Mouse (Mus musculus) cerebellum, postnatal 4 days (tissue): ENCODE data around the gene Slc25a31.

ENCODE experiments used
- DNase-seq, 2 experiments: peaks; one replicate each; pipeline ENCODE4 v3.0.0; 2022; ENCODE audit warnings: low spot score in 2 of 2, mixed read lengths in 1 of 2

The Slc25a31 gene

DNA sequence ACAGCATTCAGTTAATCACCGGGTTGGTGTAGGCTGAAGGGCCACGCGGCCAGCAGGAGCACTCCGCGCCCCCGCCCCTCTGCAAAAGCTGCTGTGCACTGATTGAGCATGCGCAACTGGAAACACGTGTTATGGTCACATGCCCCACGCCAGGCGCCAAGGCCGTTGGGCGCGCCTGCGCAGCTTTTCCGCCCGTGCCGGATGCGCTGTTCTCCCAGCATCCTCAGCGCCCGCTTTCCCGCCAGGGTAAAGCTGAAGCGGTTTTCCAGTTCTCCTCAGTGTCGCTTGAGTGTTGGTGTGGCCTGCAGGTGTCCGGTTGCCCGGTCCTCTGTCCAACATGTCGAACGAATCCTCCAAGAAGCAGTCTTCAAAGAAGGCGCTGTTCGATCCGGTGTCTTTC is at the start of gene Slc25a31:
Gene Slc25a31 (plus strand): TSS at position 201 of the 400 bp plus-strand sequence.
- no peak for DNase-seq

DNA sequence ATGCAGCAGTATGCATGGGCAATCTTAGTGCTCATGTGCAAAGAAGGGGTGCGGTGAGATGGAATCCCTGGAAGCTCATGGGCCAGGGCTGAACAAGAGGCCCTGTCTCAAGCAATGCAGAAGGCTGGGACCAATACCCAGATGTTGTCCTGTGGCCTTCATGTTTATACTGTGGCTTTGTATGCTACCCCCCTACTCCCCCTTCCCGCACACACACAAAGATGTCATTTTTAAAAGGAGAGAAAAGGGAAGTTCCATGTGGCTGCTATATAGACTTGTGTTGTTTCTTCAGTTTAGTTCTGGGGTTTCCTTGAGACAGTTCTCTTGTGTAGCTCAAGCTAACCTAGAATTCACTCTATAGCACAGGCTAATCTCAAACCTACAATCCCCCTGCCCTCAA is 48.4 kb upstream of the Slc25a31 start:
- no peak for DNase-seq

DNA sequence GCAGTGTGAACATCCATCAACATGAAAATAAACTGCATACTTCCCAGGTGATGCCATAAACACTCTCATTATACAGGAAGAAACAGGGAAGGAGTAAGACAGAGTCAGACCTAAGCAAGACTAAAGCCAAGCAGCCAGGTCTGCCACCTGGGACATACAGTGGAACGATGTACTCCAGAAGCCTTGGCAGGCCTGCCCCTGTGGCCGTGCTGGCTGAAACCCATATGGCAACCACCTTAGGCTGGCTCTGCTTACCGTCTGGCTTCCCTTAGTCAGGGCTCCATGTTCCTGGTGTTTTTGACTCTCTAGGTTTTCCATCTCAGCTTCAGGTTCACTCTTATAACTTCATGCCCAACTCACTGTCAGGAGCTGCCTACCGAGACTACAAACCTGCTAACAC is 42.5 kb upstream of the Slc25a31 start:
- DNase-seq, result no peak

DNA sequence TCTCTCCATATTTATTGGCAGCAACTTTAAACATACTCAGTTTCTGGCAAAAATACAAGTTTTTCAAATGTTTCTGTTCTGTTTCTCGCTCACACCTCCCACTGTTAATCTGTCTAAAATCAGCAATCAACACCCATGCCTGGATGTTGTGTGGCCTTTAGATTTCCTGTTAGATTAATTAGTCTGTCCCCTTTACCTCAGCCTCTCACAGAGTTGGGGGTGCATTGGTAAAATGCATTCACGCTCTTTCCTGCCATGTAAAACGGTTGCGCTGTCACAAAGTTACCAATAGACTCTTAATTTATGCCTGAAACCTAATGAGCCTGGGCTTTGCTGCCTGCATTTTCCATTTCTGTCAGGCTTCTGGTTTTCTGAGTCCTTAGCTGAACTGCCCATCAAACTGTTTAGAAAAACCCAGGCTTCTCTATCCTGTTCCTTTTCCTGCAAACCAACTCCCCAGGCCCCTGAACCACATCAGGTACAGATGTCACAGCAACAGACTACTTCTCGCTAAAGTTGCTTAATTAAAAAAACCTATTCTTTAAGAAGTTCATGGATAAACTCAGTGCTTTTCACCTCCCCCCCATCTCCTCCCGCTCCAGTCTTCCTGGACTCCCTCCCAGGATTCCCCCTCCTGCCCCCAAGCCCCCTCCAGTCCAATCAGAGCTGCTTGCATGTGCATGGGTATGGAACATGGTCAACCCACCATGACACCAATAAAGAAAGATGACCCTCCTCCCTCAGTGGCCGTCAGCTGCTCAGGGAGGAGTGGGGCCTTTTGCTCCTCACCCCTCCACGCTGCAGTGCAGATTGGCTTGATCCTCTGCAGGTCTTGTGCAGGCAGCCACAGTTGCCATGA is 41.6 kb upstream of the Slc25a31 start:
- DNase-seq, result no peak

DNA sequence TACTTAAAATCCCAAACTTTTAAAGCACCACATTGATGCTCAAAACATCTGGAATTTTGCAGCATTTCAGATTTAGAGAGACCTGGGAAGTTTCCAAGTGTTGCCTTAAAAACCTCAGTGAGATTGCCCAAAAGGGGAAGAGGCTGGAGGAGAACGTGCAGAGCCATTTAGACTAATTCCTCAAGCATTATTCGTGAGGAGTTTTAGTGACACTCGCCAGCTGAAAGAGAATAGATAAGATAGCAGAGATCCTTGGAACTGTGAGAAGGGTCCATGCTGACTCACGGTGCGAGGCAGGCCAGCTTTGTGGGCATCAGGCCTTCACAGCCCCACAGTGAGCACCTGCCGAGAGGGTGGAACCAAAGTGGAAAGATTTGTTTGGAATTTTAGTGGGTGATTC is 39.8 kb upstream of the Slc25a31 start:
- no peak for DNase-seq

DNA sequence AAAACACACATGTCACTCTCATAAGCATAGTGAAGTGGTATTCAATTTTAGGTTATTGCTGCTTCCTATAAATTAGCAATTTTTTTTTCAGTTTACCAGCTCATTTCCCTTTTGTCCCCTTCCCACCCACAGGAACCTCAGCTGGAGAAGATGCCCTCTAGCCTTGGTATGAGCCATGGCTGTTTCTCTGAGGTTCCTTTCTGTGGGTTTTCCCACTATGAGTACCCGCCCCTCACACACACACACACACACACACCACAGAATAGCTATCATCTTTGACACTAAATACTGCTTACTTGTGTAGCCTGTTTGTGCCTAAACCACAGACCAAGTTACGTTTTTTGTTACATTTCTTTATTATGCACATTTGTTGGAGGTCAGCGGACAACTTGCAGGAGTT is 39.3 kb upstream of the Slc25a31 start:
- no peak for DNase-seq

DNA sequence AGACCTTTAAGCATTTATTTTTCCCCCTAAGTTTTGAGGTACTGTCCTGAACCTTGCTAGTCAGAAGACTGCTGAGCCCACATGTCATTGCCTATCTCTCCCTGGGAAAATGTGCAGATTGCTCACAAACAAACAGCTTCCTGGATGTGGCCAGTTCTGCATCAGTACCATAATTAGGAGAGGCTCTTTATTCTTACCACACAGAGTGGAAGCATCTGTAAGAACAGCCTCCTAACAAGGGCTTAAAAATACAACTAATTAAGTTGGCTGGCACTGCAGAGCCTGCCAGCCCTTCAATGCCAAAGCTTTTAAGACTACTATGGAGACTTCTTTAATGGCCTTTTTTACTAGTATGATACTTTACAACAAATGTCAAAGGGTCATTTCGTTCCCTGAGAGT is 35.1 kb upstream of the Slc25a31 start:
- DNase-seq, result no peak

DNA sequence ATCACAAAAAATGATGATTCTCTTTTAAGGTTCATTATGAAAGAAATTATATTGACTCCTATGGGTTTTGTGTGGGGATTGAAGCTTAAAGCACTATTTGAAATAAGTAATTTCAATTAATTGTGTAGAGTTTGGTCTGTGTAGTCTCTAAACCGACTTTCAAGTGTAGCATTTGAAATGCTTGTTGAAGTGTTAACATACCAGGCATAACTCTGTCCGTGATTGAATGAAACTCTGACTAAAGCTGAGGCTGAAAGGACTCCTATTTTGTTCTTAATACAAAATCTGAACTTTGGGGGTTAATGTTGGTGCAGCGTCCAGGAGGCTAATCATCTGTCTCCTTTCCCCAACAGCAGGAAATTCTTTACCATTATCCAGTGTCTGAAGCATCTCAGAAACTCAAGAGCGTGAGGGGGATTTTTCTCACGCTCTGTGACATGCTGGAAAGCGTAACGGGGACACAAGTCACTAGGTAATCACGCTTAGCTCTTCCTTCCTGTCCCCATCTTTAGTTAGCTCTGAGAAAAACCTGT is 33.7 kb upstream of the Slc25a31 start:
- no peak for DNase-seq

DNA sequence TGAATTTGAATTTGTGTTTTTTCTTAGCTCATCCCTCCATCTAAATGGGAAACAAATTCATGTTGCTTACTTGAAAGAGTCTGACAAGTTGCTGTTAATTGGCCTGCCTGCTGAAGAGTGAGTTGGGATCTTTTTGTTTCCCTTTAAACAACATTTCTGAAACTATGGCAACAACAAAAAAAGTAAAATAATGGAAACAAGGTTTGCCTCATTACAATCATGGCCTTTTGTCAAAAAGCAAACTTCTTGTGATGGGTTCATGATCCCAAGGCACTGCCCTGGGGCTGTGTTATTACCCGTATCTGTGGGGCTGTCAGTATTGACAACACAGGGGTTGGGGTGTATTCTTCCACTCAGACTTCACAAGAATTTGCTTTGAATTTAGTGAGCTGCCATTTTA is 29.8 kb upstream of the Slc25a31 start:
- no peak for DNase-seq

DNA sequence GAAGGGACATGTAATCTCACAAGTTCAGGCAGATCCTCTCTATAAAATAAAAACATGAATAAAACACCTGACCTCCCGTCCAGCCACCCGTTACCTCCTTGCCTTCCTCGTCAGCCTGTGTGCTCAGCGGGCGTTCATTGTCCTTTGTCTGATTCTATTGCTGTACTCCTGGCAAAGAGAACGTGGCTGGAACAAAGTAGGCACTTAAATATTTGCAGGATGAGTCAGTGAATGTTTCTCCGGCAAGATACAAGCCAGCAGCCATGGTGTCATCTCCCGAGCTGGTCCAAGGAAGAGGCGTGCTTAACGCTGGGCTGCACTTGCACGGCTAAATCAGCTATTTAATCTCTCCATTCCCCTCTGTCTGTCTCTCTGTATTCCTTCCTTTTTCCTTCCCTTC is 26.3 kb upstream of the Slc25a31 start:
- no peak for DNase-seq

DNA sequence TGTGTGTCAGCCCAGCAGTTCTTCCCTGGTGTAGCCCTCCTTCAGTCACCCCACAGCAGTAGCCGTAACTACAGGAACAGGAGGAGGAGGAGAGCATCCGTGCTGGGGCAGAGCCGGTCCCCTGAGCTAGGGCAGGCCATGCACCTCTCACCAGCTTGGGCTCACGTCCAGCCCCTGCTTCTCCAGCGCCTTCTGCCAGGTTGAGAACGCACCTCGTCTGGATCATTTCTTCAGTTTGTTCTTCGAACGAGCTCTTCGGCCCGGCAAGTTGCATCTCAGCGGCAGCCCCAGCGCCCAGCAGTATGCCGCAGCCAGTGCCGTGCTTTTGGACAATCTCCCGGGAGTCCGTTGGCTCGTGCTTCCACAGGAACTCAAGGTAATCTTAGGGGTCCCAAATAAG is 25.5 kb upstream of the Slc25a31 start:
- no peak for DNase-seq

DNA sequence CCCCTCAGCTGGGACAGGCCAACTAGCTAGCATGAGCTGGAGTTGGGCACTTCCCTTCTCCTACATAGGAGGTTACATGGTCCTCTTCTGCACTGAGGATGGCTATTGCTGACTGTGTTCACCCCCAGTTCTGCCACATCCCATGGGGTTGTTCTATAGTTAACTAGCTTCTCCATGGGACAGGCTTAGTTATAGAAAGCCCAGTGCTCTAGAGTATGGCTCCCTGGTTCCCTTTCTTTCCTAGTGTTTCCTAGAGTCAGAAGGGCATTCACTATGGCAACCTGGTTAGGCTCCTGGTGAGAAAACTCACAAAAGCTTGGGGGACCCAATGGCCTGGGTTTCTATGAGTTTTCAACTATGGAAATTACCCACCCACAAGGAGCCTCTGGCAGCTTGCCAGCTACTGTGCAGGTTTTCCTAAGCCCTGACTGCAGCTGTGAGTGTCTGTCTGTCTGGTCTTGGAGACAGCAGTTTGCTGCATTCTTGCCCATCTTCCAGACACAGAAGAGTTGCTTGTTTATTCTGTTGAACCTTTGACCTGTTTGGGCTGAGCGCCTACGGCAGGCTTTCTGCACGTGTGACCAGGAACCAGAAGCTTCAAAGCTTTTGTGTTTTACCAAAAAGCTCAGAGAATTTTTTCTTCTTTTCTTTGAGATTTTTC is 22.7 kb upstream of the Slc25a31 start:
- peak in 1 of 2 experiments; percentile 15 for DNase-seq

DNA sequence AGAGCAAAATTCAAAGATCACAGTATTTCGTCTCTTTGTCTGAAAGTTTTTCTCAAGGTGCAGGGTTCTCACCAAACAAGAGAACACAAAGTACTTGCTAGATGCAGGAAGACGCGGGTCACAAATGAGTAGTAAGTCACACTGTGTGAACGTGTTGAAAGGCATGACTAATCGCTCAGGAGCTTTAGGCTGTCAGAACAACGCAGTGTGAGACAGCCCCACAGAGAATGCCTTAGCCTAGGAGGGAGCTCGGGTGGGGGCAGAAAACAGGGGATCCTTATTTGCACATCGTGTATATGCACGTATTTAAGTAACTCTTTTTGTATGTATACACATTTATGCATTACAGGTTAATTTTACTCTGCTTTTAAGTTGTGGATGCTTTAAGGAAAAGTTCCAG is 21.8 kb upstream of the Slc25a31 start:
- no peak for DNase-seq

DNA sequence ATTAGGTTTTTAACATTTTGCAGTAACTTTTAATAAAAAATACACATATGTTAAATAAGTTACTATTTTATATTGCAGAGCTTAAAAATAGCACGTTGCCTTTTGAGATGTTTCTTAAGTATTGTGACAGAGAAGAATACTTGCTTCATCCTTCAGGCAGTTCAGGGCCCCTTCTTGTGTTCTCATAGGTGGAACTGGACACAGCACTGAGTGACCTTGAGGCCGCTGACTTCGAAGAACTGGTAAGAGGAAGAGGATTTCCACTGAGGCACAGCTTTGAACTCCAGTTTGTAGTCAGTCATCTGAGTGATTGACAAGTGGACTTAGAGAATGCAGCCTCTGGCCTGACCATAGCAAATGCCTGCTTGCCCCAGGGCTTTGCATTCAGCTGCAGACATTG is 21.1 kb upstream of the Slc25a31 start:
- DNase-seq, result no peak

DNA sequence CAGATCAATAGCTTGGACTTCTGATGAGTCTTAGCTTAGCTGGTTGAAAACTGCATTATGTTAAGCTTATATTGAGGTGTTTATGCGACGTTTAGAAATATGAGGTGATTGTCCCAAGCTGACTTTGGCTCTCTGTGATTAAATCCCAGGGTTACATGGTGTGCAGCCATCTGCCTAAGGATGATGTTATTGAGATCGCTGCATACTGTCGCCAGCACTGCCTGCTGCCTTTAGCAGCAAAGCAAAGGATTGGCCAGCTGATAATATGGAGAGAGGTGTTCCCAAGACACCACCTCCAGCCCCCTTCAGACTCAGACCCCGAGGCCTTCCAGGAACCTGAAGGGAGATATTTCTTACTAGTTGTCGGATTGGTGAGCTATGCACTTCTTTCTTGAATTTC is 17.1 kb upstream of the Slc25a31 start:
- no peak for DNase-seq

DNA sequence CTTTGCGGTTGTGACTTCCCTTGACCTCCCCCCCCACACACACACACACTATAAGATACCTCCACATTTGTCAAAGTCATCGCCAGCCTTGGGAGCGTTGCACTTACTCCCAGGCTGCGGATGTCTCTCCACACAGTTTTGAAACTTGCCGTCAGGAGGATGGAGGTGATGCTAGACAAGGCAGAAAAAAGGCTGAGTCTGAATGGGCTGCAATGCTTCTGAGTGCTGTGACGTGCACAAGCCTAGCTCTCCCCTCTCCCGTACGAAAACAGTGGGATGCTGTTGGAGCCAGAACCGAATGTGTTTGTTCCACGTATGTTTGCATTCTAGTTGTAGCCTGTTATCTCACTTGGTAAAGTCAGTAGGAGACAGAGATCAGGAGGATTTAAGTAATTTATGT is 15.2 kb upstream of the Slc25a31 start:
- no peak for DNase-seq

DNA sequence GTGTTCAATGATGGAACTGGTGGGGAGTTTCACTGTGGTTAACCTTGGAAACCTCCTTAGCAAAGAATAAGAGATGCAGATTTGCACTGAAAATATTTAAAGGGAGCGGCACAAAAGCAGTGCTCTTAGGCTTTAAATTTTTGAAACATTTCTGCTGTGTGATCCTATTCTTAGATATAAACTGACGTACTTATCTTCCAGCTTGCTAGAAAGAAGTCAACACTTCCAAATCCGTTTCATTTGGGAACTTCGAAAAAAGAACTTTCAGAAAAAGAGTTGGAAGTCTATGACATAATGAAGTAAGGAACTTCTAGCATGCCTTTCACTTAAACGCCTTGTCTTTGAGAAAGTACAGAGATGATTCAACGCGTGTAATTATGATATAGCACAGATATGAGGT is 14.7 kb upstream of the Slc25a31 start:
- no peak for DNase-seq

DNA sequence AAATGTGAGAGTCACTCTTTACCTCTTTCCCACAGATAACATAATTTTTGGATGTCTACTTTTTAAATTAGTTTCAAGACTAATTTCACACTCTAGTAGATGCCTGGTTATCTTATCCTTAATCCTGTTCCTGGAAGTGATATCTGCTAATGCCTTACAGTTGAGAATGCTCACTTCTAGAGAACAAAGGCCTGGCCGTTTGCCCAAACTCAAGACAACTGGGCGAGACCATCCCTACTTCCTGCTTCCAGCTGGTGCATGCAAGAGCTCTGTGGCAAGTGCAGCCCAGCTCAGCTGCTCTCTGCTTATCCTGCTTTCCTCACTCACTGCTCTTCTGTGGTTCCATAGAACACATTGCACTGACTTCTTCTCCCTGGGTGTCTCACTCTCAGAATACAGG is 14.2 kb upstream of the Slc25a31 start:
- no peak for DNase-seq

DNA sequence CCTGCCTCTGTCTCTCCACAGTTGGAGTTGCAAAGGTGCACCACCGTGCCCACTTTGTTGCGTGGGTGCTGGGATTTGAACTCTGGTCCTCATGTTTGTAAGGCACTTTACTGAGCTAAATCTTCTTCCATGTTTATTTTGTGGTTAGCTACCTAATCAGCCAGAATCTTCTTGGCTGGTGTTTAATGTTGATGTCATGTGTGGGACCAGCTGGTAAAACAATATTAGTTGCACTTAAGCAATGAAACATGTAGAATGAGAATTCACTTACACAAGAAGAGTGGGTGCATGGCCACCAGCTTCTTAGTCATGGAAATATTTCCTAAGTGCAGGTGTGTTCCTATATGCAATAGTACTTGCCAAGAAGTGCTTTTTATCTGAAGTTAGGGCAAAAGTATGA is 13.5 kb upstream of the Slc25a31 start:
- DNase-seq, result no peak

DNA sequence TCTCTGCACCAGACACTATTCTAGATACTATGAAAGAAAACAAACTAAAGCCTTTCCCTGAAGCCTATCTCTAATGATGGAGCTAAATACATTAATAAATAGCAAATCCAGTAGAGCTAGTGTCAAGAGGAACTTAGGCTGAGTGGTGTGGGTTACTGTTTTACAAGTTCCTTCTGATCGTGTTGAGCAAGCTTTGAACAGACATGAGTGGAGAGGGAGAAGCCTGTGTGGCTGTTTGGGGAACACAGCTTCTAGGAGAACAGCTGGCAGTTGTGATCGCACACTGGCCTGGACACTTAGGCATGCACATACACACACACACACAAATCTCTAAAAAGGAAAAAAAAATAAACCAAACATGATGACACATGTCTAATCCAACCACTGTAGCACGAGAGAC is 9.8 kb upstream of the Slc25a31 start:
- DNase-seq, result no peak

DNA sequence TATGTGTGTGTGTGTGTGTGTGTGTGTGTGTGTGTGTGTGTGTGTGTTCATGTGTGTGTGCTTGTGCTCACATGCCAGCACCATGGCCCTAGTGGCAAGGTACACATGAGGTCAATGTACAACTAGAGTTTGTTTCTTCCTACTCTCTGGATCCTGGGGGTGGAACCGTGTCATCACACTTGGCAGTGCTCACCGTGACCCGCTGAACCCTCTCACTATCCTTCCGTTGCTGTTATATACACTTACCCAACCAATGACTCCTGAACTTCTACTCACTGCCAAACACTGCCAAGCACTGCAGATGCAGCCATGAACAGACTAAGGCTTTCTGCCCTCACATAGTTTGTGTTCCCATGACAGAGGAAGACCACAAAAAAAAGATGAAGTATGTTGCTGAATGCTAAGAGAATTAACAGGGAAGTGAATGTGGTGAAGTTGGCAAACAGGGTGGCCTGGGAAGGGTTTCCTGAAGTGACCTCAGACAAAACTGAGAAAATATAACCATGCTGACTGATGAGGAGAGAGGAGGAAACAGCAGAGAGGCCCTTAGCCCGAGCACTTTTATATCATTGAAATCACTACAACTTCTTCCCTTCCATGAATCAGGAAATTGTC is 3.7 kb upstream of the Slc25a31 start:
- no peak for DNase-seq

DNA sequence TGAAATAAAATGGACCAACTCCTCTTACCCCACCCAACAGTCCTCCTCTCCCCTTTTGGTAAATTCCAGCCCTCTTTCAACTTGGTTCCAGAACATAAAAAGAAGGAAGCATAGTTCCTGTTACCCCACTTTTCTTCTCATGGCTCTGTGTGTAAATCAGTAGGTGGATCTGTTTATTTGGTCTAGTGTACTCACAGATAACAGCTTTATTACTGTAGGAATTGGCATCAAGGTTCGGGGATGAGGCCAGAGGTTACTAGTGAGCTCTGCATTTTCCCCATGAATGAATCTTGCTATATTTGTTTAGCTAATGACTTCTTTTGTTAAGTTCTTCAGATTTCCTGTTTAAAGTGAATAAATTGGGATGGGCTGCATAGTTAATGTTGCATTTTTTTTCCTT is 7.4 kb downstream of the Slc25a31 start:
- DNase-seq, result no peak

DNA sequence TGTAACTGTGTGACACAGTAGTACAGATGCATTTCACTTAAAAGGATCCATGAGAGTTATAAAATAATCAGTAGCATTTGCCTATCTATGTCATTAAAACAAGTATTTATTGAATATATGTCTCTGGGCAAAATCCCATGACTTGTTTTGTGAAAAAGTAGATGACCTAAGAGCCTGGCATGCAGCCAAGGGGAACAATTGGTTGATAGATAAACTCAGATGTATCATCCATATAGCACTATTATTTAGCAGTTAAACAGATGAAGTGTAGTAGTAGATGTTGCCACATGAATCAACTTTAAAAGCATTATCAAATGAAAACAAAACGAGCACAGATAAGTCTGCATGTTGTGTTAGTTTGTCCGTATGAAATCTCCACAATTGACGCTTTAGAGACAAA is 10.4 kb downstream of the Slc25a31 start:
- DNase-seq, result no peak
